Mouse (Mus musculus): ENCODE measurements around the gene Spire2.

- TF ChIP-seq TAL1 (IDR thresholded peaks at IDR 0.05; ENCODE audit: low read length): no peak
- no peak for TF ChIP-seq GATA1 (IDR thresholded peaks at IDR 0.05; ENCODE audit: low read length)
Observed at GRCm38 (mm10) chr8:123318467-123318911, 14.0 kb upstream of the Spire2 start, which contains the start of gene Fanca.

All from erythroblast, embryonic 14.5 days (primary cell).